20 mouse cellular contexts compared by ENCODE assay signal in genomic region chr13:44059436-44059835, GRCm38 (mm10).
A peak's percentile ranks its signal among the peaks of the same experiment; 100 is the strongest.
DNase-seq lines count a peak whose midpoint lies in the region; ATAC-seq lines count a peak whose summit lies in the region.
"Had no signal": no experiment of that assay in that cellular context is flagged by ENCODE, and none has a peak within 500 bp of the region (broad histone marks: within the 10 kb centered on the region; RNA-seq: fewer than 3 reads in every experiment).

No protein-coding gene starts in this region.

- WGBS in forebrain, embryonic 16.5 days = 62% methylated on average over 8 of the region's 8 CpGs
- 64% methylated on average over 8 of the region's 8 CpGs for WGBS in hindbrain, embryonic 14.5 days
- WGBS in forebrain, embryonic 12.5 days = 74% methylated on average over 8 of the region's 8 CpGs

- no peaks in the 10 kb centered on the region for H3K27me3 ChIP-seq in forebrain, embryonic 16.5 days (replicated peaks; ENCODE audit: control insufficient read depth, insufficient read depth, low read length)
- no peaks in the 10 kb centered on the region for H3K27me3 ChIP-seq in hindbrain, embryonic 14.5 days (ENCODE audit: control insufficient read depth, insufficient read depth, low read length)
- H3K27me3 ChIP-seq in forebrain, embryonic 12.5 days = peaks cover 23% of the 10 kb centered on the region
- H3K27me3 ChIP-seq: forebrain, embryonic 15.5 days; limb, embryonic 12.5 days; neural tube, embryonic 15.5 days had no signal

- no peak for ATAC-seq in forebrain, embryonic 16.5 days
- no peak for ATAC-seq in hindbrain, embryonic 14.5 days (ENCODE audit: low FRiP score)
- ATAC-seq in forebrain, embryonic 12.5 days (ENCODE audit: low FRiP score) = no peak
- ATAC-seq: forebrain, embryonic 15.5 days; liver, postnatal 0 days had no signal

- no peaks in the 10 kb centered on the region for H3K9me3 ChIP-seq in forebrain, embryonic 16.5 days (ENCODE audit: control insufficient read depth, low read length)
- H3K9me3 ChIP-seq in hindbrain, embryonic 14.5 days (ENCODE audit: control insufficient read depth, low read length) = no peaks in the 10 kb centered on the region
- no peaks in the 10 kb centered on the region for H3K9me3 ChIP-seq in forebrain, embryonic 12.5 days
- H3K9me3 ChIP-seq: embryonic facial prominence, embryonic 15.5 days; forebrain, embryonic 15.5 days; G1E; limb, embryonic 12.5 days; neural tube, embryonic 15.5 days had no signal

- H3K9ac ChIP-seq in forebrain, embryonic 16.5 days (replicated peaks; ENCODE audit: low read depth, low read length) = no peak overlapping the region
- no peak overlapping the region for H3K9ac ChIP-seq in hindbrain, embryonic 14.5 days
- no peak overlapping the region for H3K9ac ChIP-seq in forebrain, embryonic 12.5 days
- H3K9ac ChIP-seq: embryonic facial prominence, embryonic 15.5 days; forebrain, embryonic 15.5 days; limb, embryonic 12.5 days; liver, postnatal 0 days; neural tube, embryonic 15.5 days had no signal

- peak; percentile 36 for DNase-seq in cerebellum, adult 11 months
- DNase-seq in cerebellum, postnatal 4 days (ENCODE audit: low spot score in 2 of 2) = no peak
- peak; percentile 23 for DNase-seq in CD4-positive helper T cell, adult 2 months (ENCODE audit: low read depth, low spot score)
- DNase-seq in cerebellum, postnatal 10 days = peak; percentile 40 to 57
- DNase-seq in thymus, postnatal 0 days (ENCODE audit: low spot score) = peak; percentile 60
- DNase-seq in hindbrain, embryonic 14.5 days (ENCODE audit: low spot score) = no peak
- DNase-seq: heart, postnatal 14 days; liver, postnatal 0 days; right cerebral cortex, adult 18-20 months; spleen, adult 18-20 months had no signal

- H3K4me3 ChIP-seq in forebrain, embryonic 16.5 days (replicated peaks; ENCODE audit: low read length) = no peak overlapping the region
- H3K4me3 ChIP-seq in hindbrain, embryonic 14.5 days (replicated peaks; ENCODE audit: low read length) = no peak overlapping the region
- H3K4me3 ChIP-seq in forebrain, embryonic 12.5 days (replicated peaks) = no peak overlapping the region
- H3K4me3 ChIP-seq: embryonic facial prominence, embryonic 15.5 days; forebrain, embryonic 15.5 days; layer of hippocampus, adult 2 months; left cerebral cortex, adult 2 months; limb, embryonic 12.5 days; neural tube, embryonic 15.5 days had no signal

- H3K27ac ChIP-seq in forebrain, embryonic 16.5 days (ENCODE audit: low read length) = no peak overlapping the region
- no peak overlapping the region for H3K27ac ChIP-seq in hindbrain, embryonic 14.5 days
- no peak overlapping the region for H3K27ac ChIP-seq in forebrain, embryonic 12.5 days
- H3K27ac ChIP-seq: embryonic facial prominence, embryonic 15.5 days; forebrain, embryonic 15.5 days; layer of hippocampus, adult 2 months; left cerebral cortex, adult 2 months; limb, embryonic 12.5 days; macrophage; neural tube, embryonic 15.5 days had no signal

- H3K4me1 ChIP-seq in forebrain, embryonic 16.5 days (replicated peaks; ENCODE audit: control insufficient read depth, insufficient read depth, low read length) = peaks cover 21% of the 10 kb centered on the region
- H3K4me1 ChIP-seq in hindbrain, embryonic 14.5 days (replicated peaks; ENCODE audit: control insufficient read depth, insufficient read depth, low read length) = peaks cover 27% of the 10 kb centered on the region
- peaks cover 34% of the 10 kb centered on the region for H3K4me1 ChIP-seq in forebrain, embryonic 12.5 days

- H3K36me3 ChIP-seq in forebrain, embryonic 16.5 days (ENCODE audit: control insufficient read depth, insufficient read depth) = no peaks in the 10 kb centered on the region
- no peaks in the 10 kb centered on the region for H3K36me3 ChIP-seq in hindbrain, embryonic 14.5 days (replicated peaks; ENCODE audit: control insufficient read depth, insufficient read depth)
- H3K36me3 ChIP-seq in forebrain, embryonic 12.5 days (replicated peaks) = no peaks in the 10 kb centered on the region
- H3K36me3 ChIP-seq: embryonic facial prominence, embryonic 15.5 days; forebrain, embryonic 15.5 days; G1E; limb, embryonic 12.5 days; neural tube, embryonic 15.5 days had no signal

- H3K4me2 ChIP-seq in forebrain, embryonic 16.5 days (ENCODE audit: low read length) = no peak overlapping the region
- H3K4me2 ChIP-seq in hindbrain, embryonic 14.5 days (replicated peaks) = no peak overlapping the region
- H3K4me2 ChIP-seq in forebrain, embryonic 12.5 days = no peak overlapping the region
- H3K4me2 ChIP-seq: embryonic facial prominence, embryonic 15.5 days; forebrain, embryonic 15.5 days; limb, embryonic 12.5 days; neural tube, embryonic 15.5 days had no signal

Comparison
In these comparisons a context has a peak if more than half of its experiments do, and no peak if none do; other contexts are left out.
1. DNase-seq: peak in cerebellum, adult 11 months (single experiment), CD4-positive helper T cell, adult 2 months (single experiment), cerebellum, postnatal 10 days (2 of 2) and thymus, postnatal 0 days (single experiment); none in cerebellum, postnatal 4 days (0 of 2) and hindbrain, embryonic 14.5 days (single experiment).